Mouse (Mus musculus) lung, postnatal 0 days (tissue): Measurements from ENCODE around the gene Crb1.

ENCODE experiments used
- CTCF ChIP-seq: IDR thresholded peaks from 2 replicates; pipeline ENCODE4 v1.5.1; 2016; ENCODE audit warnings: antibody characterized with exemption, mild to moderate bottlenecking
- EP300 ChIP-seq: IDR thresholded peaks from 2 replicates; pipeline ENCODE4 v1.6.1; 2016; ENCODE audit warnings: antibody characterized with exemption, mild to moderate bottlenecking, control low read depth

DNA sequence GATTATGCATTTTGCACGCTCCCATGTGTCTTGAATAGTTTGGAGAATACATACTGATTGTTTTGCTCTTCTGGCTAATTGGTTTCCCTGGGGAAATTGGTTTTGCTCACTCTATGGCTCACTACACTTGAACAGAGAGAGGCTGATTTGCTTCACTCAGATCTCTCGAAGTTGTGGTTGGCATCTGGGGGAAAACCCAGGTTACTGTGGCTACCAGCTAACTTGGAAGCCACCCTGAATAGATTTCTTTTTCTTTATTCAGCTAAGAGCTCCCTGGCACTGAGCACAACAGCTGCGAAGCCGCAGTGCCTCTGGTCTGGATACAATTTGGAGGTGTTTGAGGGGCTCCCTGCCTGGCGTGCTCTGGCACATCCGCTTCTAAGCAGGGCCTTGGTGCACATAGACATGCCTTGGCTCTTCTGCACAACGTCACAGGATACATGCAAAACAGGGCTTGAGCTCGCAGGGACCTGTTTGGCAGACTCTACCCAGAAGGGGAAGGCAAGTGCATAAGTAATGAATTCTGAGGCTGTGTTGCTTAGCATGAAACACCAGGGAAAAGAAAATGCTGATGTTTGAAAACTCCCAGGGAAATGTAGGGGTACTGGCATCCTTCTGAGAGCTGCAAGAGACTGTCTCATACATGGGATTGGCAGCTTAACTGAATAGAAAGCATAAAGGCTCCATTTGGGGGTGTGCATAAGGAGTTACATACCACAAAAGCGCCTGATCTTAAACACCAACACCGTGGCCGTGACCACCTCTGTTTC lies 30.1 kb downstream of the Crb1 start:
- TF ChIP-seq CTCF = no peak
- no peak for TF ChIP-seq EP300
